Mouse (Mus musculus) cortical plate, adult 2 months (tissue): ENCODE results near the gene Enah.

Experiments
- CTCF ChIP-seq: fragments of 200-500 bp; IDR thresholded peaks from 2 replicates; pipeline ENCODE4 v1.5.1; 2011; ENCODE audit warnings: mild to moderate bottlenecking, control low read depth, low read length; ENCODE audit not compliant: insufficient read depth; ENCODE audit errors: extremely low read depth
- POLR2A ChIP-seq: fragments of 200-500 bp; IDR thresholded peaks from 2 replicates; pipeline ENCODE4 v1.6.1; 2011; ENCODE audit warnings: mild to moderate bottlenecking, low read length, control low read depth; ENCODE audit not compliant: insufficient read depth; ENCODE audit errors: extremely low read depth

DNA sequence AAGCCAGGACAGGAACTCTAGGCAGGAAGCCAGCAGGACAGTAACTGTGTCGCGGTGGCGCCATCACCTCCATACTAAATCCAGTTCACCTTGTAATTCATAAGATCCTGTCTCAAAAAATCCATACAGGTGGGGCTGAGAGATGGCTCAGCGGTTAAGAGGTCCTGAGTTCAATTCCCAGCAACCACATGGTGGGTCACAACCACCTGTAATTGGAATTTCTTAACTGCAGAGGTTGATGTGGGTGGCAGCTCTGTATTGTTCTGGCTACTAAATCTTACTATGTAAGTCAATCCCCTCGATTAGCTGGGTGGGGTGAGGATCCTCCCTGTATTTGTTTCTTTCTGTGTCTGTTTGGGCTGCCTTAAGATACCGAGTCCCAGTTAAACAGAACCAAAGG lies 11.3 kb upstream of the Enah start:
- TF ChIP-seq POLR2A (no peak), CTCF (no peak)
